Mouse (Mus musculus) CH12.LX (cell line): Measurements from ENCODE around the gene Leprot. TPM values are rescaled to one million over a fixed set of nuclear protein-coding genes. Genes with fewer than 3 reads are reported as not detected.

Experiments
- DNase-seq: peaks from one replicate; pipeline ENCODE4 v3.0.0-alpha.2; 2013; ENCODE audit errors: extremely low read depth
- H3K27ac ChIP-seq: 2 replicates; pipeline ENCODE4 v1.5.1; 2012; ENCODE audit warnings: low read depth, mild to moderate bottlenecking, control low read depth, moderate library complexity; ENCODE audit not compliant: insufficient read depth
- H3K27me3 ChIP-seq: replicated peaks from 2 replicates; pipeline ENCODE3; 2012; ENCODE audit warnings: inconsistent platforms
- H3K36me3 ChIP-seq, 2 experiments: replicated peaks in 1 of 2; 2 replicates each; pipeline versions ENCODE3 to v1.6.1; 2012; ENCODE audit warnings: inconsistent platforms in 1 of 2, low read length in 1 of 2, mild to moderate bottlenecking in 1 of 2, mixed read lengths in 1 of 2, moderate library complexity in 1 of 2; ENCODE audit not compliant: control insufficient read depth in 1 of 2, insufficient read depth in 1 of 2
- H3K4me1 ChIP-seq, 2 experiments: 2 replicates each; pipeline ENCODE4 v1.6.1; 2012; ENCODE audit warnings: inconsistent platforms in 1 of 2, moderate library complexity in 1 of 2; ENCODE audit not compliant: insufficient read depth in 2 of 2, control insufficient read depth in 1 of 2
- H3K4me2 ChIP-seq: 2 replicates; pipeline ENCODE4 v1.6.1; 2012; ENCODE audit warnings: low read depth, mild to moderate bottlenecking, control low read depth; ENCODE audit not compliant: poor library complexity, insufficient read depth, severe bottlenecking
- H3K4me3 ChIP-seq, 3 experiments: fragments of 150-350 bp in 1 of 3; sonication (generic) in 1 of 3; replicated peaks in 1 of 3; 2 replicates each; pipeline versions ENCODE3 to v1.5.1; 2011 to 2012; ENCODE audit warnings: low read depth in 2 of 3, low read length in 2 of 3, mild to moderate bottlenecking in 2 of 3, moderate library complexity in 2 of 3, control low read depth in 1 of 3, improper control_type of control experiment in 1 of 3, inconsistent platforms in 1 of 3, mixed read lengths in 1 of 3; ENCODE audit not compliant: poor library complexity in 1 of 3
- H3K79me2 ChIP-seq: replicated peaks from 2 replicates; pipeline ENCODE4 v1.6.1; 2012; ENCODE audit warnings: mild to moderate bottlenecking, moderate library complexity; ENCODE audit not compliant: control insufficient read depth, poor library complexity, insufficient read depth, severe bottlenecking; ENCODE audit errors: extremely low read depth
- H3K9ac ChIP-seq: 2 replicates; pipeline ENCODE4 v1.6.1; 2012; ENCODE audit warnings: low read depth, mild to moderate bottlenecking, control low read depth, moderate library complexity; ENCODE audit not compliant: insufficient read depth
- H3K9me3 ChIP-seq: replicated peaks from 2 replicates; pipeline ENCODE3; 2012; ENCODE audit warnings: low read length, inconsistent platforms, mixed read lengths
- CHD1 ChIP-seq: IDR thresholded peaks from 2 replicates; pipeline ENCODE4 v1.6.1; 2012; ENCODE audit warnings: low read depth, low read length, improper control_type of control experiment, inconsistent platforms
- CHD2 ChIP-seq: IDR thresholded peaks from 2 replicates; pipeline ENCODE4 v1.6.1; 2011; ENCODE audit warnings: low read length, improper control_type of control experiment
- CTCF ChIP-seq, 2 experiments: IDR thresholded peaks in 1 of 2; conservative IDR thresholded peaks in 1 of 2; 2 replicates each; pipeline ENCODE4 v1.5.1; 2011 to 2012; ENCODE audit warnings: low read depth in 2 of 2, low read length in 2 of 2, improper control_type of control experiment in 1 of 2, inconsistent platforms in 1 of 2, mild to moderate bottlenecking in 1 of 2, moderate library complexity in 1 of 2
- E2F4 ChIP-seq: IDR thresholded peaks from 2 replicates; pipeline ENCODE4 v1.6.1; 2011; ENCODE audit warnings: low read depth, low read length, improper control_type of control experiment; ENCODE audit not compliant: insufficient replicate concordance
- EP300 ChIP-seq: IDR thresholded peaks from 2 replicates; pipeline ENCODE4 v1.6.1; 2011; ENCODE audit warnings: low read length, improper control_type of control experiment
- ETS1 ChIP-seq: conservative IDR thresholded peaks from 2 replicates; pipeline ENCODE4 v1.6.1; 2012; ENCODE audit warnings: low read depth, mild to moderate bottlenecking, inconsistent platforms, low read length, improper control_type of control experiment, moderate library complexity
- GABPA ChIP-seq: IDR thresholded peaks from 2 replicates; pipeline ENCODE4 v1.6.1; 2012; ENCODE audit warnings: low read depth, low read length, improper control_type of control experiment, inconsistent platforms; ENCODE audit not compliant: insufficient replicate concordance
- HCFC1 ChIP-seq: IDR thresholded peaks from 2 replicates; pipeline ENCODE4 v1.6.1; 2012; ENCODE audit warnings: low read depth, mild to moderate bottlenecking, inconsistent platforms, low read length, improper control_type of control experiment
- JUN ChIP-seq: IDR thresholded peaks from 2 replicates; pipeline ENCODE4 v1.6.1; 2011; ENCODE audit warnings: low read depth, mild to moderate bottlenecking, low read length, improper control_type of control experiment, moderate library complexity; ENCODE audit not compliant: insufficient read depth
- MAFK ChIP-seq: IDR thresholded peaks from 2 replicates; pipeline ENCODE4 v1.6.1; 2011; ENCODE audit warnings: low read length, improper control_type of control experiment; ENCODE audit not compliant: insufficient replicate concordance
- MAX ChIP-seq: IDR thresholded peaks from 2 replicates; pipeline ENCODE4 v1.6.1; 2011; ENCODE audit warnings: low read length, improper control_type of control experiment
- MAZ ChIP-seq: IDR thresholded peaks from 2 replicates; pipeline ENCODE4 v1.6.1; 2012; ENCODE audit warnings: low read depth, mild to moderate bottlenecking, inconsistent platforms, low read length, improper control_type of control experiment, moderate library complexity
- MXI1 ChIP-seq: IDR thresholded peaks from 2 replicates; pipeline ENCODE4 v1.6.1; 2011; ENCODE audit warnings: mild to moderate bottlenecking, low read depth, low read length, improper control_type of control experiment
- NRF1 ChIP-seq: IDR thresholded peaks from 2 replicates; pipeline ENCODE4 v1.6.1; 2014; ENCODE audit warnings: low read depth, mild to moderate bottlenecking, inconsistent platforms, low read length, improper control_type of control experiment, moderate library complexity
- RAD21 ChIP-seq: IDR thresholded peaks from 2 replicates; pipeline ENCODE4 v1.6.1; 2011; ENCODE audit warnings: low read depth, mild to moderate bottlenecking, low read length, improper control_type of control experiment, moderate library complexity
- RCOR1 ChIP-seq: conservative IDR thresholded peaks from 2 replicates; pipeline ENCODE4 v1.6.1; 2012; ENCODE audit warnings: low read depth, mild to moderate bottlenecking, inconsistent platforms, low read length, improper control_type of control experiment
- SMC3 ChIP-seq: IDR thresholded peaks from 2 replicates; pipeline ENCODE4 v1.6.1; 2011; ENCODE audit warnings: low read depth, low read length, improper control_type of control experiment
- TCF12 ChIP-seq: IDR thresholded peaks from 2 replicates; pipeline ENCODE4 v1.6.1; 2014; ENCODE audit warnings: low read depth, mild to moderate bottlenecking, inconsistent platforms, low read length, improper control_type of control experiment
- UBTF ChIP-seq: IDR thresholded peaks from 2 replicates; pipeline ENCODE4 v1.6.1; 2012; ENCODE audit warnings: low read depth, mild to moderate bottlenecking, inconsistent platforms, low read length, improper control_type of control experiment, moderate library complexity
- USF1 ChIP-seq: IDR thresholded peaks from 2 replicates; pipeline ENCODE4 v1.6.1; 2014; ENCODE audit warnings: low read depth, mild to moderate bottlenecking, inconsistent platforms, low read length, improper control_type of control experiment
- USF2 ChIP-seq: conservative IDR thresholded peaks from 2 replicates; pipeline ENCODE4 v1.6.1; 2011; ENCODE audit warnings: low read depth, low read length, improper control_type of control experiment
- ZC3H11A ChIP-seq: IDR thresholded peaks from 2 replicates; pipeline ENCODE4 v1.6.1; 2012; ENCODE audit warnings: low read depth, mild to moderate bottlenecking, inconsistent platforms, low read length, improper control_type of control experiment
- ZMIZ1 ChIP-seq: IDR thresholded peaks from 2 replicates; pipeline ENCODE4 v1.6.1; 2012; ENCODE audit warnings: low read depth, mild to moderate bottlenecking, inconsistent platforms, low read length, improper control_type of control experiment
- dilution Hi-C: fragments of 300-500 bp; cut with MboI; formaldehyde crosslinking; loops from 2 replicates; pipeline ENCODE4 v1.14.3; 2020; ENCODE audit warnings: low sequenced_read_pairs; ENCODE audit not compliant: extremely low pct_unique_long_range_greater_than_20kb, extremely low pct_ligation_motif_present
- in situ Hi-C: fragments of 300-500 bp; cut with MboI; formaldehyde crosslinking; loops from 3 replicates; pipeline ENCODE4 v1.14.3; 2019; ENCODE audit warnings: low sequenced_read_pairs, low pct_ligation_motif_present, low pct_unique_long_range_greater_than_20kb, mixed read lengths
- polyA plus RNA-seq: library from polyadenylated mRNA; unstranded; fragments of >175 nt; gene quantifications from 2 replicates; pipeline ENCODE4 v1.2.1, GENCODE M21; 2012; ENCODE audit warnings: low read depth; ENCODE audit not compliant: insufficient read length
- total RNA-seq, 2 experiments: library from RNA; depleted of rRNA; stranded (reverse); fragments of 300-350 nt in 1 of 2; fragments of >200 nt in 1 of 2; gene quantifications; 2 replicates each; pipeline ENCODE4 v1.2.3; 2012 to 2014

The Leprot gene
- total and polyA plus RNA-seq, 3 experiments: 17.6 to 29.2 (median 24.2) TPM

GRCm38 (mm10) chr4:101675726-101676125, 28.2 kb downstream of the Leprot start:
- TF ChIP-seq E2F4 (no peak), TCF12 (no peak), CHD2 (no peak), SMC3 (no peak)
- dilution Hi-C loops: no loop called here

GRCm38 (mm10) chr4:101682620-101683019, 35.1 kb downstream of the Leprot start:
- no peak overlapping the region for H3K9ac ChIP-seq
- H3K4me3 ChIP-seq: no peak overlapping the region
- no peaks in the 10 kb centered on the region for H3K9me3 ChIP-seq
- in situ Hi-C loops: no loop called here
- H3K4me1 ChIP-seq: no peaks in the 10 kb centered on the region; a peak in 1 of 4 replicates
- no peaks in the 10 kb centered on the region for H3K27me3 ChIP-seq
- no peak overlapping the region for H3K27ac ChIP-seq
- H3K79me2 ChIP-seq: no peaks in the 10 kb centered on the region
- no peak overlapping the region for H3K4me2 ChIP-seq
- TF ChIP-seq CTCF (conservative IDR thresholded peaks at IDR 0.05 in 1 of 2, IDR thresholded peaks at IDR 0.05 in 1 of 2; ENCODE audit: low read depth in 2 of 2, low read length in 2 of 2) (no peak), RCOR1 (no peak), SMC3 (no peak), UBTF (no peak), MAFK (no peak), NRF1 (no peak), USF2 (no peak), HCFC1 (no peak), ETS1 (no peak), MAX (no peak), GABPA (no peak)
- DNase-seq: no peak
- dilution Hi-C loops: no loop called here
- no peaks in the 10 kb centered on the region for H3K36me3 ChIP-seq

More at GRCm38 (mm10) chr4:101675726-101676125, 28.2 kb downstream of the Leprot start:
- Histone ChIP-seq H3K4me3 (no peak overlapping the region), H3K79me2 (no peaks in the 10 kb centered on the region), H3K9ac (no peak overlapping the region), H3K36me3 (no peaks in the 10 kb centered on the region), H3K4me2 (no peak overlapping the region), H3K27ac (no peak overlapping the region), H3K9me3 (no peaks in the 10 kb centered on the region), H3K27me3 (no peaks in the 10 kb centered on the region), H3K4me1 (no peaks in the 10 kb centered on the region)
- in situ Hi-C loops: no loop called here
- no peak for DNase-seq

GRCm38 (mm10) chr4:101683086-101683485, 35.6 kb downstream of the Leprot start:
- Histone ChIP-seq H3K9me3 (no peaks in the 10 kb centered on the region), H3K27me3 (no peaks in the 10 kb centered on the region), H3K4me1 (no peaks in the 10 kb centered on the region; a peak in 1 of 4 replicates), H3K79me2 (no peaks in the 10 kb centered on the region), H3K4me2 (no peak overlapping the region), H3K27ac (no peak overlapping the region), H3K4me3 (no peak overlapping the region), H3K36me3 (no peaks in the 10 kb centered on the region), H3K9ac (no peak overlapping the region)
- dilution Hi-C loops: no loop called here
- DNase-seq: no peak
- in situ Hi-C loops: no loop called here
- TF ChIP-seq MAZ (no peak), TCF12 (no peak), MXI1 (no peak), CTCF (conservative IDR thresholded peaks at IDR 0.05 in 1 of 2, IDR thresholded peaks at IDR 0.05 in 1 of 2; ENCODE audit: low read depth in 2 of 2, low read length in 2 of 2) (peak in 1 of 2 experiments; percentile 44; a peak in 2 of 4 replicates), ZC3H11A (no peak), ZMIZ1 (no peak), EP300 (no peak), USF1 (no peak), CHD1 (no peak), RAD21 (peak; percentile 43), JUN (no peak), SMC3 (peak; percentile 25)
